Mouse (Mus musculus) central nervous system, embryonic 14 days (tissue): ENCODE data around the gene Srrm1. TPM values are rescaled to one million over a fixed set of nuclear protein-coding genes. Genes with fewer than 3 reads are reported as not detected.

Source experiments
- polyA plus RNA-seq: library from polyadenylated mRNA; depleted of rRNA; stranded (reverse); fragments of >200 nt; gene quantifications from 2 replicates; pipeline ENCODE4 v1.2.3, GENCODE M21; 2012; rRNA removed

Srrm1 gene
- polyA plus RNA-seq, result 137 and 159 TPM in 2 replicates

GRCm38 (mm10) chr4:135353066-135353793 is at the start of gene Srrm1:
Gene Srrm1 (minus strand): TSS chr4:135353321.

GRCm38 (mm10) chr4:135397991-135398390 is 44.9 kb upstream of the Srrm1 start, which contains the start of gene Ncmap:
Gene Ncmap (minus strand): TSS chr4:135398227.

GRCm38 (mm10) chr4:135272640-135273306 is 80.3 kb downstream of the Srrm1 start, which contains the start of gene Clic4:
Gene Clic4 (minus strand): TSS chr4:135272814.

Other genes starting within 250 kb of the Srrm1 start
- 0.11 and 1.4 TPM in 2 replicates for gene Runx3, start 232.7 kb downstream of the Srrm1 start, polyA plus RNA-seq
- 56.4 and 62.9 TPM in 2 replicates for gene Clic4, start 80.5 kb downstream of the Srrm1 start, polyA plus RNA-seq
- 0.81 and 6.2 TPM in 2 replicates for gene Ncmap, start 44.9 kb upstream of the Srrm1 start, polyA plus RNA-seq
- 28.9 and 30.6 TPM in 2 replicates for gene Rcan3, start 80.5 kb upstream of the Srrm1 start, polyA plus RNA-seq
- 0.25 and 0.44 TPM in 2 replicates for gene Stpg1, start 141.5 kb upstream of the Srrm1 start, polyA plus RNA-seq
- gene Nipal3, start 141.7 kb upstream of the Srrm1 start, polyA plus RNA-seq, result 15.6 and 16.8 TPM in 2 replicates
- gene Grhl3, start 220.3 kb upstream of the Srrm1 start, polyA plus RNA-seq, result 0.66 and 2.8 TPM in 2 replicates